Mouse (Mus musculus) kidney, postnatal 0 days (tissue): ENCODE measurements around the gene Pkd1. TPM values are rescaled to one million over a fixed set of nuclear protein-coding genes. Genes with fewer than 3 reads are reported as not detected.

Experiments used
- ATAC-seq: fragments of 200-750 bp; cut with Nextera tagmentation; replicated peaks from 2 replicates; pipeline ENCODE4 v1.8.0; 2017; ENCODE audit warnings: low read depth, moderate number of reproducible peaks, moderate TSS enrichment, moderate library complexity; ENCODE audit not compliant: low FRiP score
- DNase-seq: peaks from one replicate; pipeline ENCODE4 v3.0.0-alpha.2; 2016; ENCODE audit warnings: low spot score
- H3K27ac ChIP-seq: fragments of 300-500 bp; sonication (generic); 2 replicates; pipeline ENCODE4 v1.5.1; 2014; ENCODE audit warnings: mild to moderate bottlenecking
- H3K27me3 ChIP-seq: fragments of 300-500 bp; sonication (generic); 2 replicates; pipeline ENCODE4 v1.6.1; 2014; ENCODE audit warnings: low read length, mixed read lengths; ENCODE audit not compliant: insufficient read depth
- H3K36me3 ChIP-seq: fragments of 300-500 bp; sonication (generic); 2 replicates; pipeline ENCODE4 v1.6.1; 2014; ENCODE audit warnings: low read length, mixed read lengths; ENCODE audit not compliant: insufficient read depth
- H3K4me1 ChIP-seq: fragments of 300-500 bp; sonication (generic); replicated peaks from 2 replicates; pipeline ENCODE4 v1.6.1; 2014; ENCODE audit warnings: antibody characterized with exemption, low read length, mixed read lengths; ENCODE audit not compliant: insufficient read depth
- H3K4me2 ChIP-seq: fragments of 300-500 bp; sonication (generic); 2 replicates; pipeline ENCODE4 v1.6.1; 2014; ENCODE audit warnings: mild to moderate bottlenecking, low read length, moderate library complexity, mixed read lengths
- H3K4me3 ChIP-seq: fragments of 300-500 bp; sonication (generic); replicated peaks from 2 replicates; pipeline ENCODE4 v1.5.1; 2014; ENCODE audit warnings: low read depth, low read length
- H3K9ac ChIP-seq: fragments of 300-500 bp; sonication (generic); 2 replicates; pipeline ENCODE4 v1.6.1; 2014; ENCODE audit warnings: low read depth, low read length
- H3K9me3 ChIP-seq: fragments of 300-500 bp; sonication (generic); replicated peaks from 2 replicates; pipeline ENCODE4 v1.6.1; 2016; ENCODE audit warnings: low read length, inconsistent platforms, mixed read lengths
- CTCF ChIP-seq: IDR thresholded peaks from 2 replicates; pipeline ENCODE4 v1.5.1; 2016; ENCODE audit warnings: antibody characterized with exemption, low read depth, mild to moderate bottlenecking, moderate library complexity
- WGBS: fragments of 180-500 bp; shearing (Covaris S2); extraction: QIAGEN DNeasy Blood & Tissue Kit; methylation state at CpG from one replicate; pipeline ENCODE4 v1.1.7; 2014; 5-methylcytosine and 5-hydroxymethylcytosine counted together
- polyA plus RNA-seq: library from polyadenylated mRNA; unstranded; fragments of >200 nt; fragmentation: Nextera tagmentation; extraction: Ambion mirVana; gene quantifications from 2 replicates; pipeline ENCODE4 v1.2.1, GENCODE M21; 2015

Gene Pkd1
- polyA plus RNA-seq, 1 experiment from 2014 or later, result 17.7 TPM

DNA sequence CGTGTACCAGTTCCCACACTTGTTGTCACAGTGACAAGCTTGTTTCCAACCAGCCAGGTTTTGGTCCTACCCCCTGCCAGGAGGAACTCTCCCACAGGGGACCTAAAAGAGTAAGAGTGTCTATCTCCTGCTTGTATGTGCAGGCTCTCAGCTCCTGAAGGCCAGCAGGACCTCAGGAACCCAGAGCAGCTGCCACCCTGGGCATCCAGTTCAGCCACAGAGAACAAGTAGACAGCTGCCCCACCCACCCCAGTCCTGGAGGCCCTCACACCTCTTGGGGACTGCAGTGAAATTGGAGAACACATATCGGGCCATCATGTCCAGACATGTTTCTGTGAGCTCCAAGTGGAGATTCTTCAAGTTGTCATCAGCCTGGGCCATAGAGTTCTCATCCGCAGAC lies 54.9 kb downstream of the Pkd1 start:
- H3K9me3 ChIP-seq, result no peaks in the 10 kb centered on the region
- no peak for TF ChIP-seq CTCF
- no peak overlapping the region for H3K4me2 ChIP-seq
- 85% methylated on average over 3 of the region's 3 CpGs for WGBS
- no peak overlapping the region for H3K9ac ChIP-seq
- DNase-seq, result no peak
- no peaks in the 10 kb centered on the region for H3K27me3 ChIP-seq
- H3K36me3 ChIP-seq, result peaks cover 64% of the 10 kb centered on the region
- H3K27ac ChIP-seq, result no peak overlapping the region
- no peak overlapping the region for H3K4me3 ChIP-seq
- no peaks in the 10 kb centered on the region for H3K4me1 ChIP-seq
- ATAC-seq, result no peak

DNA sequence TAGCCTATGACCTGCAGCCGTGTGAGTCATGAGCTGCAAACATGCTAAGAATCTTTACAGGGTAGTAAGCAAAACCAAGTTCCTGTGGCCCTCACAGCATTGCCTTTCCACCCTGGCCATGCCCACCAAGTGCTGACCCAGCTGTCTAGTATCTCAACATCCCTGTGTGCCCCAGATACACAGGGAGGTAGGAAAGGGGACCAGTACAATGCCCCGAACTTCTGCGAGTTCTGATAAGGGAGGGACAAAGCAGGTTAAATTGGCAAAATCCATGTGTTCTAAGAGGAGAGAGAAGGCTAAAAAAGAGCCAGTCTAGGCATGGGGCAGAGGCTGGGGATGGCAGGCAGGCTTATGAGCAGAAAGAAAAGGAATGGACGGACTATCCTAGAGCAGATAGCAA lies 58.7 kb downstream of the Pkd1 start:
- ATAC-seq, result no peak
- H3K9ac ChIP-seq, result no peak overlapping the region
- TF ChIP-seq CTCF, result no peak
- H3K27ac ChIP-seq, result no peak overlapping the region
- H3K4me1 ChIP-seq, result no peaks in the 10 kb centered on the region
- H3K4me3 ChIP-seq, result no peak overlapping the region
- peaks cover 50% of the 10 kb centered on the region for H3K36me3 ChIP-seq
- no peaks in the 10 kb centered on the region for H3K27me3 ChIP-seq
- DNase-seq, result no peak
- H3K9me3 ChIP-seq, result no peaks in the 10 kb centered on the region
- no peak overlapping the region for H3K4me2 ChIP-seq
- 96% methylated on average over 4 of the region's 4 CpGs for WGBS

DNA sequence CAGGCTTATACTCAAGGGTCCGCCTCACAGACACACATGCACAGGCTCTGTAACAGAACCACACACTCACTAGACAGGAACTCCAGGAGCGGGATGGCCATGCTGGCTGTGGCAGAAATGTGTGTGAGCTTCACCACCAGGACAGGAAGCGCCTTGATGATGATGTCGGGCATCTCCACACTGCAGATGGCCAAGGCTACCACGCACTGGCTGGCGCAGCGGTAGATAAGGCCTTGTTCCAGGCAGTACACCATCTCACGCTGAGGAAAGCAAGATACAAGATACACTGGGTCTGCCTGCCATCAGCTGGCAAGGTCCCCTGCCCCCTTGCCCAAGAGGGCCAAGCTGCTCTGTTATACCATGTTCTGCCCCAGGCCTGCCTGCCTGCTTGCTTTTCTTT lies 59.2 kb downstream of the Pkd1 start:
- peaks cover 55% of the 10 kb centered on the region for H3K36me3 ChIP-seq
- H3K27me3 ChIP-seq, result no peaks in the 10 kb centered on the region
- no peaks in the 10 kb centered on the region for H3K9me3 ChIP-seq
- DNase-seq (no peak), ATAC-seq (no peak)
- no peak for TF ChIP-seq CTCF
- H3K4me3 ChIP-seq, result no peak overlapping the region
- no peak overlapping the region for H3K27ac ChIP-seq
- H3K4me2 ChIP-seq, result no peak overlapping the region
- H3K9ac ChIP-seq, result no peak overlapping the region
- no peaks in the 10 kb centered on the region for H3K4me1 ChIP-seq
- 92% methylated on average over 8 of the region's 8 CpGs for WGBS

DNA sequence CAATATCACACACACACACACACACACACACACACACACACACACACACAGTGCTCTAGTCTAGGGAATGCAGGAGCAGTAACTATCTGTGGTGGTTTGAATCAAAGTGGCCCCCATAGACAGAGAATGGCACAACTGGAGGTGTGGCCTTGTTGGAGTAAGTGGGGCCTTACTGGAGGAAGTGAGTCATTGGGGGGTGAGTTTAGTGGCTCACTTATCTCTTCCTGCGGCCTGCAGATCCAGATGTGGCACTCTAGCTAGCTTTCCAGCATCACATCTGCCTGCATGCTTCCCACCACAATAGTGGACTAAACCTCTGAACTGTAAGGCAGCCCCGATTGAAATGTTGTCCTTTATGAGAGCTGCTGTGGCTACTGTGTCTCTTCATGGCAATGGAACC lies 61.1 kb downstream of the Pkd1 start:
- H3K4me3 ChIP-seq, result no peak overlapping the region
- peaks cover 56% of the 10 kb centered on the region for H3K36me3 ChIP-seq
- WGBS, result 86% methylated on average over 2 of the region's 2 CpGs
- no peak overlapping the region for H3K27ac ChIP-seq
- TF ChIP-seq CTCF, result no peak
- no peak overlapping the region for H3K9ac ChIP-seq
- H3K9me3 ChIP-seq, result no peaks in the 10 kb centered on the region
- DNase-seq (no peak), ATAC-seq (no peak)
- H3K4me2 ChIP-seq, result no peak overlapping the region
- no peaks in the 10 kb centered on the region for H3K4me1 ChIP-seq
- no peaks in the 10 kb centered on the region for H3K27me3 ChIP-seq

DNA sequence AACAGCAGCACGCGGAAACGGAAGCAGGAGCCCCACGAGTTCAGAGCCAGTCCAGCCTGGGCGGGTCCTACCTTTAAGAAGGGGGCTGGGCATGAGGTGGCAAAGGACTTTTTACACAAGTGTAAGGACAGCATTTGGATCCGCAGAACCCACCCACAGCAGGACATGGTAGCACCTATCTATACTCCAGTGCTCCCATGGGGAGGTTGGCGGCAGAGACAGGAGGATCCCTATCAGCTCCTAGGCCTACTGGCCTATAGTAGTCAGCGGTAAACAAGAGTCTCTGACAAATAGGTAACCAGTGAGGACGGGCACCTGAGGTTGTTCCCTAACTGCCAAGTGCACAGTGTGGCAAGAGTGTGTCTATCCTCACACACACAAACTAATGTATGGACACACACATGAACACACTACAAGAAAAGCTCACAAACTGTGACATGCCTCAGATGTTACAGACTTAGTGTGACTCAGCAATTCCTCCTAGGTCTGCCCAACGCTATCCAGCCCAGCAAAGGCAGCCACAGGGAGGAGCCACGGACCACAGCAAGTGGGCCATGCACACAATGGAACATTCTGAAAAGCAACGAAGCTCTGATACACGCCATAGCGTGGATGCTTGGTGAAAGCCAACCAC lies 68.0 kb downstream of the Pkd1 start:
- Histone ChIP-seq H3K36me3 (peaks cover 77% of the 10 kb centered on the region), H3K27ac (no peak overlapping the region), H3K4me1 (no peaks in the 10 kb centered on the region), H3K27me3 (no peaks in the 10 kb centered on the region), H3K9ac (no peak overlapping the region), H3K9me3 (no peaks in the 10 kb centered on the region), H3K4me2 (no peak overlapping the region), H3K4me3 (no peak overlapping the region)
- DNase-seq, result no peak
- no peak for ATAC-seq
- WGBS, result 85% methylated on average over 14 of the region's 14 CpGs
- TF ChIP-seq CTCF, result peak; percentile 28; the same call in 1 of the 2 replicates

DNA sequence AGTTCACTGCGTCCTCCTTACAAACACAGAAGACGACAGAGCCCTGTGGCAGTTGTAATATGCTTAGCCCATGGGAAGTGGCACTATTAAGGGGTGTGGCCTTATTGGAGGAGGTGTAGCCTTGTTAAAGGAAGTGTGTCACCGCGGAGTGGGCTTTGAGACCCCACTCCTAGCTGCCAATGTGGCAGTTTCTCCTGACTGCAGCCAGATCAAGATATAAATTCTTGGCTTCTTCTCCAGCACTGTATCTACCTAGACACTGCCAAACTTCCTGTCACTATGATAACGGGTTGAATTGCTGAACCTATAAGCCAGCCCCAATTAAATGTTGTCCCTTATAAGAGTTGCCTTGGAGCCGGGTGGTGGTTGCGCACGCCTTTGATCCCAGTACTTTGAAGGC lies 75.8 kb downstream of the Pkd1 start:
- Histone ChIP-seq H3K4me3 (no peak overlapping the region), H3K4me1 (no peaks in the 10 kb centered on the region), H3K9ac (no peak overlapping the region), H3K36me3 (peaks cover 57% of the 10 kb centered on the region), H3K27ac (no peak overlapping the region), H3K4me2 (no peak overlapping the region), H3K9me3 (no peaks in the 10 kb centered on the region), H3K27me3 (no peaks in the 10 kb centered on the region)
- ATAC-seq (no peak), DNase-seq (no peak)
- 93% methylated on average over 8 of the region's 8 CpGs for WGBS
- no peak for TF ChIP-seq CTCF

DNA sequence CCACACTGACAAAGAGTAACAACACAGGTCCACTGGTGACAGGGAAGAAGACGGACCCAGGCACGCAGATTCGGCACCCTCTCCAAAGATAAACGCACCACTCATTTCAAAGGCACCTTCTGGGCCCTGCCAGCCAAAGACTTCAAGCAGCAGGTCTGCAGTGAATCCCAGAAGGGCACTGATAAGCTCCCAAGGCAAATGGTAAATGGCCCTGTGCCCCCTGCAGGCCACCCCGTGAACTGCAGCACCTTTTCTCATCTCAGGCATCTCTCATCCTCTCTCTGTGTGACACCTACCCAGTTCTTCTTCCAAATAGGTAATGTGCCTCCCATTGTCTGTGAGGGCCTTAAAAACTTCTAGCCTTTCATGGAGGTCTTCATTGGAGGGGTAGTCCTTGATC lies 79.0 kb downstream of the Pkd1 start:
- Histone ChIP-seq H3K4me2 (no peak overlapping the region), H3K27me3 (no peaks in the 10 kb centered on the region), H3K9me3 (no peaks in the 10 kb centered on the region), H3K9ac (no peak overlapping the region), H3K36me3 (peaks cover 29% of the 10 kb centered on the region), H3K27ac (no peak overlapping the region), H3K4me1 (peaks cover 12% of the 10 kb centered on the region), H3K4me3 (no peak overlapping the region)
- TF ChIP-seq CTCF, result peak; percentile 90
- ATAC-seq (no peak), DNase-seq (peak; percentile 76)
- 53% methylated on average over 5 of the region's 5 CpGs for WGBS
